Mouse (Mus musculus) ZHBTc4 (cell line): ENCODE measurements around the gene Fxyd2.

Experiments used
- DNase-seq: peaks from one replicate; pipeline ENCODE4 v3.0.0-alpha.2; 2011; ENCODE audit warnings: low read depth, low spot score

The Fxyd2 gene

GRCm38 (mm10) chr9:45399434-45399833, at the start of gene Fxyd2:
Gene Fxyd2 (plus strand): TSS chr9:45399669.
- DNase-seq: no peak

- peak; percentile 91 for DNase-seq
These were observed 49.6 kb upstream of the Fxyd2 start for GRCm38 (mm10) chr9:45349851-45350250.

GRCm38 (mm10) chr9:45355192-45355591, 44.3 kb upstream of the Fxyd2 start:
- no peak for DNase-seq

GRCm38 (mm10) chr9:45358356-45358755, 41.1 kb upstream of the Fxyd2 start:
- DNase-seq: no peak

- DNase-seq: peak; percentile 97
These were observed 37.4 kb upstream of the Fxyd2 start for GRCm38 (mm10) chr9:45362051-45362461.

- DNase-seq: peak; percentile 65
These were observed 35.7 kb upstream of the Fxyd2 start for GRCm38 (mm10) chr9:45363639-45364214.

- no peak for DNase-seq
These were observed 31.8 kb upstream of the Fxyd2 start for GRCm38 (mm10) chr9:45367716-45368115.

- DNase-seq: no peak
These were observed 31.0 kb upstream of the Fxyd2 start for GRCm38 (mm10) chr9:45368341-45368901.

- DNase-seq: peak; percentile 82
These were observed 29.3 kb upstream of the Fxyd2 start, which contains the start of gene Fxyd6 for GRCm38 (mm10) chr9:45370117-45370561. Gene Fxyd6 (plus strand): TSS chr9:45370185.

- no peak for DNase-seq
These were observed 28.7 kb upstream of the Fxyd2 start for GRCm38 (mm10) chr9:45370616-45371336.

- no peak for DNase-seq
These were observed 28.1 kb upstream of the Fxyd2 start for GRCm38 (mm10) chr9:45371337-45371707.

- peak; percentile 58 for DNase-seq
These were observed 25.6 kb upstream of the Fxyd2 start for GRCm38 (mm10) chr9:45373896-45374295.

GRCm38 (mm10) chr9:45374988-45375502, 24.4 kb upstream of the Fxyd2 start:
- peak; percentile 90 for DNase-seq

- no peak for DNase-seq
These were observed 23.0 kb upstream of the Fxyd2 start for GRCm38 (mm10) chr9:45376427-45376826.

GRCm38 (mm10) chr9:45376883-45377282, 22.6 kb upstream of the Fxyd2 start:
- no peak for DNase-seq

- no peak for DNase-seq
These were observed 18.8 kb upstream of the Fxyd2 start for GRCm38 (mm10) chr9:45380411-45381251.

GRCm38 (mm10) chr9:45382336-45382735, 17.1 kb upstream of the Fxyd2 start:
- no peak for DNase-seq

- DNase-seq: no peak
These were observed 16.6 kb upstream of the Fxyd2 start for GRCm38 (mm10) chr9:45382834-45383233.

- DNase-seq: no peak
These were observed 15.6 kb upstream of the Fxyd2 start for GRCm38 (mm10) chr9:45383883-45384282.

GRCm38 (mm10) chr9:45386698-45387097, 12.8 kb upstream of the Fxyd2 start:
- DNase-seq: no peak

- peak; percentile 91 for DNase-seq
These were observed 11.0 kb upstream of the Fxyd2 start for GRCm38 (mm10) chr9:45388385-45388994.
